17 mouse cellular contexts compared by ENCODE assay signal in genomic region chr12:56296524-56296923, GRCm38 (mm10). TPM values are rescaled to one million over a fixed set of nuclear protein-coding genes. Genes with fewer than 3 reads are reported as not detected.
A peak's percentile ranks its signal among the peaks of the same experiment; 100 is the strongest.
DNase-seq lines count a peak whose midpoint lies in the region; ATAC-seq lines count a peak whose summit lies in the region.
"Had no signal": no experiment of that assay in that cellular context is flagged by ENCODE, and none has a peak within 500 bp of the region (broad histone marks: within the 10 kb centered on the region; RNA-seq: fewer than 3 reads in every experiment).

No protein-coding gene starts in this region.

- peaks cover 10% of the 10 kb centered on the region; the same call in 1 of the 2 replicates for H3K4me1 ChIP-seq in midbrain, embryonic 11.5 days (ENCODE audit: control insufficient read depth, insufficient read depth, low read length)
- H3K4me1 ChIP-seq in midbrain, embryonic 14.5 days (ENCODE audit: control insufficient read depth, insufficient read depth, low read length) = peaks cover 9% of the 10 kb centered on the region; the same call in 1 of the 2 replicates

- no peak overlapping the region for H3K4me3 ChIP-seq in midbrain, embryonic 11.5 days (ENCODE audit: low read depth, low read length)
- no peak overlapping the region for H3K4me3 ChIP-seq in midbrain, embryonic 14.5 days (replicated peaks; ENCODE audit: low read depth, low read length)
- H3K4me3 ChIP-seq: heart, embryonic 12.5 days; left cerebral cortex, adult 2 months; midbrain, embryonic 12.5 days had no signal

- WGBS in midbrain, embryonic 11.5 days = 20% methylated on average over 6 of the region's 6 CpGs
- WGBS in midbrain, embryonic 14.5 days = 20% methylated on average over 6 of the region's 6 CpGs

- H3K36me3 ChIP-seq in midbrain, embryonic 11.5 days (ENCODE audit: control insufficient read depth, insufficient read depth, low read length) = no peaks in the 10 kb centered on the region
- no peaks in the 10 kb centered on the region for H3K36me3 ChIP-seq in midbrain, embryonic 14.5 days (ENCODE audit: control insufficient read depth, insufficient read depth, low read length)
- H3K36me3 ChIP-seq: heart, embryonic 12.5 days; midbrain, embryonic 12.5 days had no signal

- peak; percentile 28 for DNase-seq in embryo, embryonic 10 days (ENCODE audit: low spot score)
- DNase-seq in embryo, embryonic 10.5 days (ENCODE audit: low spot score) = no peak
- no peak for DNase-seq in midbrain, embryonic 11.5 days (ENCODE audit: low spot score, missing footprints)
- DNase-seq in midbrain, embryonic 14.5 days = no peak
- peak; percentile 91 for DNase-seq in ZHBTc4 (ENCODE audit: low read depth, low spot score)
- peak; percentile 68 for DNase-seq in lung, postnatal 25 days (ENCODE audit: low spot score)
- no peak for DNase-seq in layer of hippocampus, adult 18-20 months (ENCODE audit: low spot score in 2 of 2)
- DNase-seq in frontal cortex, postnatal 36 days (ENCODE audit: low spot score in 2 of 2) = no peak
- DNase-seq: cerebellum, adult 11 months; cerebellum, postnatal 25 days; heart, postnatal 36 days; retina, postnatal 1 day had no signal

- H3K27ac ChIP-seq in midbrain, embryonic 11.5 days (ENCODE audit: low read depth, low read length) = no peak overlapping the region
- no peak overlapping the region for H3K27ac ChIP-seq in midbrain, embryonic 14.5 days (replicated peaks; ENCODE audit: low read depth, low read length)
- H3K27ac ChIP-seq: hindbrain, postnatal 0 days; left cerebral cortex, adult 2 months; midbrain, embryonic 12.5 days had no signal

- H3K9me3 ChIP-seq in midbrain, embryonic 11.5 days (ENCODE audit: control insufficient read depth, low read length) = no peaks in the 10 kb centered on the region
- H3K9me3 ChIP-seq in midbrain, embryonic 14.5 days (ENCODE audit: control insufficient read depth, low read length) = no peaks in the 10 kb centered on the region
- H3K9me3 ChIP-seq: heart, embryonic 12.5 days; midbrain, embryonic 12.5 days had no signal

- peak; percentile 24; the same call in 1 of the 2 replicates for ATAC-seq in midbrain, embryonic 11.5 days (ENCODE audit: low FRiP score)
- no peak; the same call in 1 of the 2 replicates for ATAC-seq in midbrain, embryonic 14.5 days (ENCODE audit: low FRiP score, low TSS enrichment)
- ATAC-seq: hindbrain, postnatal 0 days; Patski had no signal

- H3K9ac ChIP-seq in midbrain, embryonic 11.5 days (ENCODE audit: low read length) = no peak overlapping the region
- no peak overlapping the region for H3K9ac ChIP-seq in midbrain, embryonic 14.5 days (replicated peaks; ENCODE audit: low read length)
- H3K9ac ChIP-seq: heart, embryonic 12.5 days; midbrain, embryonic 12.5 days had no signal

- no peak overlapping the region for H3K4me2 ChIP-seq in midbrain, embryonic 11.5 days
- H3K4me2 ChIP-seq in midbrain, embryonic 14.5 days (ENCODE audit: low read length) = no peak overlapping the region
- H3K4me2 ChIP-seq: heart, embryonic 12.5 days; midbrain, embryonic 12.5 days had no signal

- no peaks in the 10 kb centered on the region; the same call in 1 of the 2 replicates for H3K27me3 ChIP-seq in midbrain, embryonic 11.5 days (ENCODE audit: control insufficient read depth, insufficient read depth, low read length)
- H3K27me3 ChIP-seq in midbrain, embryonic 14.5 days (ENCODE audit: control insufficient read depth, insufficient read depth, low read length) = no peaks in the 10 kb centered on the region
- H3K27me3 ChIP-seq: Patski had no signal

RNA-seq across cellular contexts. Expression of gene Mbip, which starts 49.2 kb away (rescaled TPM):
- polyA plus RNA-seq in midbrain, embryonic 11.5 days (2014; fragmentation: Nextera tagmentation; extraction: Ambion mirVana) = 46.0 and 54.0 TPM in 2 replicates
- 45.4 and 52.7 TPM in 2 replicates for polyA plus RNA-seq in midbrain, embryonic 14.5 days (2014; fragmentation: Nextera tagmentation; extraction: Ambion mirVana)
- total RNA-seq in layer of hippocampus, adult 18-20 months (2021) = 10 to 100 TPM; 19.7 to 20.2 TPM

Comparison
In these comparisons a context has a peak if more than half of its experiments do, and no peak if none do; other contexts are left out.
1. DNase-seq: peak in embryo, embryonic 10 days (single experiment), ZHBTc4 (single experiment) and lung, postnatal 25 days (single experiment); none in embryo, embryonic 10.5 days (single experiment), midbrain, embryonic 11.5 days (single experiment), midbrain, embryonic 14.5 days (single experiment), layer of hippocampus, adult 18-20 months (0 of 2) and frontal cortex, postnatal 36 days (0 of 2).